Mouse (Mus musculus): ENCODE measurements around the gene Gdap1l1.

DNA sequence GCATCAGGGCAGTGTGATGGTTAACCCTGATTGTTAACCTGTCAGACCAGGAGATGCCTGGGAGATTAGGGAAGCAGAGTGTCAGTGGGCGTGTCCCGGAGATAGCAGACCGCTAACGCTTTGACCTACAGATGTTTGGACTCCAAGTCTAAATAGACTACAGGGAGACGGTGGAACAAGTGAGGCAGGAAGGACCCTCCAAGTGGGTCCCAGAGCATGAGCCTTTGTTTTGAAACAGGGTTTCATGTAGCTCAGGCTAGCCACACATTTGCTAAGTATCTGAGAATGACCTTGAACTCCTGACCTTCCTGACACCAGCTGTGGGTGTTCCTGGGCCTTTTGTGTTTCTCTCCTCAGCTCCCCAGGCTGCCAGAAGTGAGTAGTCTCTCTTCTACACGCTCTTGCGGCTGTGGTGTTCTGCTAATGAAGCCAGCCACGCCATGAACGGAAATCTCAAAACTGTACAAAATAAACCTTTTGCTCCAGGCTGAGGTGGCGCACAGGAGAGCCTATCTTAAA lies 25.0 kb downstream of the Gdap1l1 start:
- no peak for TF ChIP-seq CTCF (IDR thresholded peaks at IDR 0.05; ENCODE audit: control insufficient read depth, insufficient read depth, low read length)
- TF ChIP-seq POLR2A (IDR thresholded peaks at IDR 0.05; ENCODE audit: borderline replicate concordance, control insufficient read depth, low read depth, low read length) = no peak
